ENCODE assay signal across 20 mouse cellular contexts in genomic region chr19:26564850-26565249, GRCm38 (mm10). TPM values are rescaled to one million over a fixed set of nuclear protein-coding genes. Genes with fewer than 3 reads are reported as not detected.
A peak's percentile ranks its signal among the peaks of the same experiment; 100 is the strongest.
DNase-seq lines count a peak whose midpoint lies in the region; ATAC-seq lines count a peak whose summit lies in the region.
"Had no signal": no experiment of that assay in that cellular context is flagged by ENCODE, and none has a peak within 500 bp of the region (broad histone marks: within the 10 kb centered on the region; RNA-seq: fewer than 3 reads in every experiment).

No protein-coding gene starts in this region.

- H3K9me3 ChIP-seq in neural tube, embryonic 14.5 days (ENCODE audit: control insufficient read depth, low read length): no peaks in the 10 kb centered on the region
- H3K9me3 ChIP-seq: embryonic facial prominence, embryonic 13.5 days; forebrain, embryonic 12.5 days; heart, embryonic 13.5 days; hindbrain, embryonic 12.5 days had no signal

- ATAC-seq in neural tube, embryonic 14.5 days (ENCODE audit: low read depth): 0 out of 2 replicates have a peak, but pooled peaks have one; percentile 24
- peak; percentile 71 for ATAC-seq in megakaryocyte, adult 5-6 weeks (ENCODE audit: poor library complexity, severe bottlenecking)
- ATAC-seq: forebrain, embryonic 16.5 days; hindbrain, embryonic 16.5 days; inflammation-experienced regulatory T-cells, adult 6 months had no signal

- H3K9ac ChIP-seq in neural tube, embryonic 14.5 days (replicated peaks; ENCODE audit: low read depth, low read length): no peak overlapping the region
- H3K9ac ChIP-seq: embryonic facial prominence, embryonic 13.5 days; forebrain, embryonic 12.5 days; heart, embryonic 13.5 days; hindbrain, embryonic 12.5 days had no signal

- no peaks in the 10 kb centered on the region for H3K36me3 ChIP-seq in neural tube, embryonic 14.5 days (ENCODE audit: control insufficient read depth, insufficient read depth, low read length)
- H3K36me3 ChIP-seq: embryonic facial prominence, embryonic 13.5 days; forebrain, embryonic 12.5 days; G1E; heart, embryonic 13.5 days; hindbrain, embryonic 12.5 days had no signal

- no peaks in the 10 kb centered on the region for H3K27me3 ChIP-seq in neural tube, embryonic 14.5 days (ENCODE audit: control insufficient read depth, insufficient read depth, low read length)
- H3K27me3 ChIP-seq: embryonic facial prominence, embryonic 13.5 days; forebrain, embryonic 12.5 days; heart, embryonic 13.5 days; hindbrain, embryonic 12.5 days had no signal

- no peaks in the 10 kb centered on the region for H3K4me1 ChIP-seq in neural tube, embryonic 14.5 days (ENCODE audit: control insufficient read depth, insufficient read depth, low read length)
- H3K4me1 ChIP-seq: heart, embryonic 13.5 days had no signal

- no peak overlapping the region for H3K4me2 ChIP-seq in neural tube, embryonic 14.5 days (ENCODE audit: low read depth, low read length)
- H3K4me2 ChIP-seq: embryonic facial prominence, embryonic 13.5 days; forebrain, embryonic 12.5 days; heart, embryonic 13.5 days; hindbrain, embryonic 12.5 days had no signal

- DNase-seq in heart, adult 11 months: peak; percentile 84
- no peak for DNase-seq in heart, adult 8-10 months (ENCODE audit: low spot score)
- DNase-seq in neural tube, embryonic 10.5 days (ENCODE audit: extremely low spot score, low spot score): no peak
- DNase-seq in cerebellum, postnatal 14 days: no peak
- DNase-seq: adrenal gland, adult 8-10 months; adrenal gland, postnatal 36 days; cerebellum, adult 8-10 months; cerebellum, postnatal 25 days; gastrocnemius, postnatal 10 days; heart, postnatal 36 days had no signal

- WGBS in neural tube, embryonic 14.5 days: 77% methylated on average over 2 of the region's 2 CpGs

- H3K4me3 ChIP-seq in neural tube, embryonic 14.5 days (ENCODE audit: low read depth, low read length): no peak overlapping the region
- H3K4me3 ChIP-seq: embryonic facial prominence, embryonic 13.5 days; forebrain, embryonic 12.5 days; heart, embryonic 13.5 days; hindbrain, embryonic 12.5 days had no signal

- H3K27ac ChIP-seq in neural tube, embryonic 14.5 days (ENCODE audit: low read depth, low read length): no peak overlapping the region
- H3K27ac ChIP-seq: embryonic facial prominence, embryonic 13.5 days; forebrain, embryonic 12.5 days; heart, embryonic 13.5 days; hindbrain, embryonic 12.5 days had no signal

RNA-seq across cellular contexts. Expression of gene Smarca2, which starts 40.0 kb away (rescaled TPM):
- 10 to 100 TPM; 78.3 to 92.2 (median 79.8) TPM for total RNA-seq in heart, adult 8-10 months (2022)
- 121 and 128 TPM in 2 replicates for polyA plus RNA-seq in neural tube, embryonic 14.5 days (2014; fragmentation: Nextera tagmentation; extraction: Ambion mirVana)
- 49.8 and 63.8 TPM in 2 replicates for total RNA-seq in megakaryocyte, adult 5-6 weeks (2015)
- total RNA-seq in megakaryocyte, adult 5-6 weeks (2017): 49.6 and 51.4 TPM in 2 replicates
